Mouse (Mus musculus) liver, adult 2 months (tissue): ENCODE data around the gene Sephs1.

Experiments used
- CTCF ChIP-seq: fragments of 200-500 bp; IDR thresholded peaks from 2 replicates; pipeline ENCODE4 v1.5.1; 2011; ENCODE audit warnings: low read depth, low read length, control low read depth
- POLR2A ChIP-seq: fragments of 200-500 bp; IDR thresholded peaks from 2 replicates; pipeline ENCODE4 v1.6.1; 2011; ENCODE audit warnings: low read length, control low read depth; ENCODE audit not compliant: insufficient read depth; ENCODE audit errors: extremely low read depth

DNA sequence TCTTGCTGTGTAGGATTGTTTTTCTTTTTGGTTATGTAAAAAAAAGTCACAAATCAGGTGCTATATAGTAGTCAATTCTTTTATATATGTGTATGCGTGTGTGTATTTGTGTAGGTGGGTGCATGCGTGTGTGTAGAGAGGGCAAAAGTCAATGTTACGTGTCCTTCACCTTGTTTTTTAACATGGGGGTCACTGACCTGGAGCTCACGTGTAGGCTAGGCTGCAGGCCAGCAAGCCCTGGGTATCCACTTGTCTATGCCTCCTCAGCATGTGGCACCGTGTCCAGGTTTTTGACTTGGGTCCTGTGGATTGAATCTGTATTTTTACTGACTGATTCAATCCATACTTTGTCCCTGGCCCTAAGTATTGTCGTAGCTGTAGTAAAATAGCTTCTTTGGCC lies 19.3 kb downstream of the Sephs1 start:
- TF ChIP-seq CTCF (no peak), POLR2A (no peak)
